Mouse (Mus musculus) thymus, postnatal 4 days (tissue): Measurements from ENCODE around the gene Tmem176a.
"Not testable (repeated sequence)": the region's sequence is repeated elsewhere in the genome, so short reads cannot be mapped to it uniquely, and the experiment has no call there.

ENCODE experiments used
- DNase-seq: peaks from one replicate; pipeline ENCODE4 v3.0.0; 2021

Gene Tmem176a

GRCm38 (mm10) chr6:48842111-48842842 is 1.6 kb downstream of the Tmem176a start:
- peak; percentile 74 for DNase-seq

GRCm38 (mm10) chr6:48845086-48845485 is 4.4 kb downstream of the Tmem176a start:
- no peak for DNase-seq

GRCm38 (mm10) chr6:48851820-48852491 is 11.2 kb downstream of the Tmem176a start:
- no peak for DNase-seq

- DNase-seq, result no peak
These were observed 13.4 kb downstream of the Tmem176a start for GRCm38 (mm10) chr6:48854155-48854554.

GRCm38 (mm10) chr6:48857613-48858302 is 17.0 kb downstream of the Tmem176a start:
- no peak for DNase-seq

- peak; percentile 90 for DNase-seq
These were observed 19.6 kb downstream of the Tmem176a start for GRCm38 (mm10) chr6:48860130-48860815.

- DNase-seq, result no peak
These were observed 20.1 kb downstream of the Tmem176a start for GRCm38 (mm10) chr6:48860851-48861250.

- DNase-seq, result no peak
These were observed 21.0 kb downstream of the Tmem176a start for GRCm38 (mm10) chr6:48861616-48862280.

- no peak for DNase-seq
These were observed 22.1 kb downstream of the Tmem176a start for GRCm38 (mm10) chr6:48862816-48863215.

GRCm38 (mm10) chr6:48863488-48863887 is 22.8 kb downstream of the Tmem176a start:
- no peak for DNase-seq

- no peak for DNase-seq
These were observed 23.5 kb downstream of the Tmem176a start for GRCm38 (mm10) chr6:48864181-48864580.

- no peak for DNase-seq
These were observed 24.0 kb downstream of the Tmem176a start for GRCm38 (mm10) chr6:48864723-48865122.

GRCm38 (mm10) chr6:48865152-48865745 is 24.5 kb downstream of the Tmem176a start:
- no peak for DNase-seq

GRCm38 (mm10) chr6:48866355-48866950 is 25.7 kb downstream of the Tmem176a start:
- not testable (repeated sequence) for DNase-seq

GRCm38 (mm10) chr6:48867158-48867557 is 26.4 kb downstream of the Tmem176a start:
- no peak for DNase-seq

- DNase-seq, result no peak
These were observed 29.1 kb downstream of the Tmem176a start for GRCm38 (mm10) chr6:48869774-48870173.

- no peak for DNase-seq
These were observed 31.9 kb downstream of the Tmem176a start, which contains the start of gene Aoc1 for GRCm38 (mm10) chr6:48872596-48872995. TSS of gene Aoc1 (plus strand) at chr6:48872896.

GRCm38 (mm10) chr6:48874576-48874975 is 33.9 kb downstream of the Tmem176a start:
- DNase-seq, result no peak

GRCm38 (mm10) chr6:48875515-48875914 is 34.8 kb downstream of the Tmem176a start:
- no peak for DNase-seq

- no peak for DNase-seq
These were observed 35.9 kb downstream of the Tmem176a start for GRCm38 (mm10) chr6:48876510-48877135.

- no peak for DNase-seq
These were observed 53.5 kb downstream of the Tmem176a start for GRCm38 (mm10) chr6:48894203-48894602.
